Mouse (Mus musculus): Measurements from ENCODE around the gene Irf8. TPM values are rescaled to one million over a fixed set of nuclear protein-coding genes. Genes with fewer than 3 reads are reported as not detected.

Gene Irf8
- polyA plus RNA-seq, 1 experiment = not detected

- no peak for TF ChIP-seq GATA1 (IDR thresholded peaks at IDR 0.05; ENCODE audit: low read length)
Observed at GRCm38 (mm10) chr8:120755306-120756297, 19.4 kb downstream of the Irf8 start.

- TF ChIP-seq GATA1 (IDR thresholded peaks at IDR 0.05; ENCODE audit: low read length) = no peak
Observed at GRCm38 (mm10) chr8:120758005-120758404, 21.8 kb downstream of the Irf8 start.

GRCm38 (mm10) chr8:120759847-120760246 lies 23.7 kb downstream of the Irf8 start:
- TF ChIP-seq GATA1 (IDR thresholded peaks at IDR 0.05; ENCODE audit: low read length) = no peak

GRCm38 (mm10) chr8:120760341-120761215 lies 24.4 kb downstream of the Irf8 start:
- no peak for TF ChIP-seq GATA1 (IDR thresholded peaks at IDR 0.05; ENCODE audit: low read length)

- TF ChIP-seq GATA1 (IDR thresholded peaks at IDR 0.05; ENCODE audit: low read length) = no peak
Observed at GRCm38 (mm10) chr8:120763267-120763666, 27.1 kb downstream of the Irf8 start.

GRCm38 (mm10) chr8:120764638-120765037 lies 28.5 kb downstream of the Irf8 start:
- TF ChIP-seq GATA1 (IDR thresholded peaks at IDR 0.05; ENCODE audit: low read length) = no peak

- no peak for TF ChIP-seq GATA1 (IDR thresholded peaks at IDR 0.05; ENCODE audit: low read length)
Observed at GRCm38 (mm10) chr8:120766622-120767021, 30.5 kb downstream of the Irf8 start.

- TF ChIP-seq GATA1 (IDR thresholded peaks at IDR 0.05; ENCODE audit: low read length) = no peak
Observed at GRCm38 (mm10) chr8:120768454-120769218, 32.5 kb downstream of the Irf8 start.

GRCm38 (mm10) chr8:120777184-120777583 lies 41.0 kb downstream of the Irf8 start:
- no peak for TF ChIP-seq GATA1 (IDR thresholded peaks at IDR 0.05; ENCODE audit: low read length)

GRCm38 (mm10) chr8:120777732-120778131 lies 41.6 kb downstream of the Irf8 start:
- TF ChIP-seq GATA1 (IDR thresholded peaks at IDR 0.05; ENCODE audit: low read length) = no peak

GRCm38 (mm10) chr8:120779106-120779505 lies 42.9 kb downstream of the Irf8 start:
- TF ChIP-seq GATA1 (IDR thresholded peaks at IDR 0.05; ENCODE audit: low read length) = no peak

GRCm38 (mm10) chr8:120783781-120784180 lies 47.6 kb downstream of the Irf8 start:
- no peak for TF ChIP-seq GATA1 (IDR thresholded peaks at IDR 0.05; ENCODE audit: low read length)

- TF ChIP-seq GATA1 (IDR thresholded peaks at IDR 0.05; ENCODE audit: low read length) = no peak
Observed at GRCm38 (mm10) chr8:120786753-120787152, 50.6 kb downstream of the Irf8 start.

GRCm38 (mm10) chr8:120787631-120788030 lies 51.5 kb downstream of the Irf8 start:
- no peak for TF ChIP-seq GATA1 (IDR thresholded peaks at IDR 0.05; ENCODE audit: low read length)

GRCm38 (mm10) chr8:120792710-120793109 lies 56.6 kb downstream of the Irf8 start:
- no peak for TF ChIP-seq GATA1 (IDR thresholded peaks at IDR 0.05; ENCODE audit: low read length)
